Mouse (Mus musculus): ENCODE measurements around the gene Acox1. TPM values are rescaled to one million over a fixed set of nuclear protein-coding genes. Genes with fewer than 3 reads are reported as not detected.
A peak's percentile ranks its signal among the peaks of the same experiment; 100 is the strongest.

Gene Acox1
- total RNA-seq, 1 experiment from 2014 or later: 31.7 TPM

DNA sequence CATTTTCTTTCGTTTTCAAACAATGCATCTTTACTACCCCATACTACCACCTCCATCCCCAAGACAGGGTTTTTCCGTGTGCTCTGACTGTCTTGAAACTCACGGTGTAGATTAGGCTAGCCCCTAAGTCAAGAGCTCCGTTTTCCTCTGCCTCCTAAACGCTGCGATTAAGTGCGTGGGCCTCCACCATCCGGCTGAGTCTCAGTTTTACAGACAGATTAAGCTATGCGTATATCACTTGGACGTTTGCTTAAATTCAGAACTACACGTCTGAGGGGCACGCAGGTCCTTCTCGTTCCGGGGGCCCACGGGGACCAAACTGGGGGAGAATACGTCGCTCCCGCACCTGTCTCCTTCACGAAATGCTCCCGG lies 60.8 kb downstream of the Acox1 start:
- ATAC-seq (ENCODE audit: extremely low read depth, insufficient number of reproducible peaks, low FRiP score, poor library complexity, severe bottlenecking): no peak

DNA sequence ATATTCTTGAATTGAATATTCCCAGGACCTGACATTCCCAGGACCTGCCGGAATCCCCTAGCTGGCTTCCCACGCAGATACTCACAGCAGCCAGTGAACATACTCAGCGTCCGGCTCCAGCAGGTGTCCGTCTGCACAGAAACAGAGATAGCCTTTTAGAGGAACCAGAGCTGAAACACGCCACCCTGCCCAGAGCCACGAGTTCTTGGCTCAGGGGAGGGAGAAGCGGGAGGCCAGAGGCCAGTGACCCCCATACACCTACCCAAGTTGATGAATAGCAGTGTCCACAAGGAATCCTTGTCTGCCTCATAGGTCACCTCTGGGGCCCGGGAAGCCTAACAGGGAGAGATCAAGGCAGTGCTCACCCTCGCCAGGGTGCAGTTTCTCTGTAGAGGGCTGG lies 64.7 kb downstream of the Acox1 start:
- no peak for ATAC-seq (ENCODE audit: extremely low read depth, insufficient number of reproducible peaks, low FRiP score, poor library complexity, severe bottlenecking)

DNA sequence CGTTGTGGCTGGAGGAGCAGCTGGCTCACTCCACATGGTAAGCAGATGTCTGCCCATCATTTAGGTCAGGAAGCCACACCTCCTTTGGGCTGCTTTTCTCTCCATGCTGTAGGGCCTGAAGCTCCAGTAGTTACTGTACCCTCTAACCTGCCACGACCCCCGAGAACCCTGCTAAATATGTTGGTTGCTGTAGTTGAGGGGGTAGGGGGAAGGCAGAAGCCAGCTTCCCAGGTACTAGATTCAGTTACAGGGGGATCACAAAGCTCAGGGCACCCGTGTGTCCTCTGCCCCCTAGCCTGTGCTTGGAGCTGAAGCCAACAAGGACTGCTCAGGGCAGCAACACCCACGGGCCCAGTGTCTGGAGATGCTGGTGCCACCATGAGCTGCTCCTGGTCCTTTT lies 65.3 kb downstream of the Acox1 start:
- no peak for ATAC-seq (ENCODE audit: extremely low read depth, insufficient number of reproducible peaks, low FRiP score, poor library complexity, severe bottlenecking)

DNA sequence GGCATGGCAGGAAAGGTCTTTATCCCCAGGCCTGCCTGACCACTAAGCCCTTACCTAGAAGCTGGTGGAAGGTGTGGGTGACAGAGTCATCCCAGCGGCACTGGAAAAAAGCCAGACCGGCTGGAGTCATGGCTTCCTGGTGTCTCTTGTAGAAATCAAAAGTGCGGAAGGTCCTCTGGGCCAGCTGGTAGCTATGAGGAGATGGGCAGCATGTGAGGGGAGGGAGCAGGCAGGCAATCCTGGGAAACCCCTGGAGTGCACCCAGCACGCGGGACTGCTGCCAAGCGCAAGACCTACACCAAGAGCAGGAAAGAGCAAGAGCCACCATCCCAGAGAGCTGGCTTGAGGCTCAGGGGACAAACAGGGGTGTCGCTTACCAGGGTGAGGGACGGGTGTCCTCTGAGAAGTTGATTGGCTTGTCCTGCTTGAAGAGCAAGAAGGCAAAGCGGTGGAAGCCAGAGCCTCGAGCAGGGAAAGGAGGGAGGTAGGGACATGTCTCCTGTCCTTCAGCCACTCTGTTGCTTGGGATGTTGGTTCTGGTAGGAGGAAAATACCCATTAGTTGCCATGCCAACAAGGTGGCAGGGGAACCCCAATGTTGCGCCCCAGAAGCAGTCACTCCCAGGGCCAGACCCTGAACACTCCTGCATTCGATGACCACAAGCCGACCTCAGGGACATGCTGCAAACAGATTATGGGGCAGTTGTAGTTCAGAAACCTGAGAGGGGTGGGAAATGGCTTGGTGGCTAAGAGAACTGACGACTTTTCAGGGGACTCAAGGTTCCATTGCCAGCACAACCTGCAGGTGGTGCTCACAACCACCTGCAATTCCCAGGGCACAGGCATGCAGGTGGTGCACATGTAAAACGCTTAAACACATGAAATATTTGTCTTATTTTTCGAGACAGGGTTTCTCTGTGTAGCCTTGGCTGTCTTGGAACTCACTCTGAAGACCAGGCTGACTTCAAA lies 66.2 kb downstream of the Acox1 start:
- ATAC-seq (ENCODE audit: extremely low read depth, insufficient number of reproducible peaks, low FRiP score, poor library complexity, severe bottlenecking): no peak

DNA sequence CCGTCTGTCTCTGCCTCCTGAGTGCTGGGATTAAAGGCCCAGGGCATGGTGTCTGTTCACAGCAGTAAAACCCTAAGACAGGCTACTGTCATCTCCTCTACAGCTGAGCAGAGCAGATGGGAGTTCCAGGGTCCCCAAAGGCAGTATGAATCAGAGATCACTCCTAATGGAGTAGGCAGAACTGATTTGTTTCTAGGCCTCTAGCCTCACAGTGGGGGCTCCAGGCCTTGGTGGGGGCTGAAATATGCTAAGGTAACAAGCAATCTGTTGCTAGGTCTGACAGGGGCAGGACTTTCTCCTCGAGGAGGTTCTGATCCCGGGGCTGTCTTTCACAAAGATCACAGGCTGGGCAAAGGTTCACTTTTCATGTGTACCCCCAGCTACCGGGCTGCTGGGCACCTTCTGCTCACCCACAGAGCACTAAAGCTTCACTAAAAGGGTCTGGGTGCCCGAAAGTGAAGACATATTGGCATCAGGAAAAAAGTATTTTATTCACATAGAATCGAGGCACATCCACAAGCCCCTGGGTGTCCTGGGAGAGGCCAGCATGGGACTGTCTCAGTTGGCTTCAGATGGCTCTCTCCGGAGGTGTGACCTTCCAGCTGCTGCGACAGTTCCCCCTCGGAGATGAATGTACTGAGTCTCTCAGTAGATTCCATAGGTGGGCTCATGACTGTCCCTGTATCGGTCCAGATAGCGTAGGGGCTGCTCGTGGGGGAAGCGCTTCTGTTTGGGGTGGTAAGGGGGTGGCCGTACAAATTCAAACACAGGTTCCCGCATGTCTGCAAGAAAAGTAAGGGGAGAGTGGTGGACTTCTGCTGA lies 67.3 kb downstream of the Acox1 start:
- ATAC-seq (ENCODE audit: extremely low read depth, insufficient number of reproducible peaks, low FRiP score, poor library complexity, severe bottlenecking): no peak

DNA sequence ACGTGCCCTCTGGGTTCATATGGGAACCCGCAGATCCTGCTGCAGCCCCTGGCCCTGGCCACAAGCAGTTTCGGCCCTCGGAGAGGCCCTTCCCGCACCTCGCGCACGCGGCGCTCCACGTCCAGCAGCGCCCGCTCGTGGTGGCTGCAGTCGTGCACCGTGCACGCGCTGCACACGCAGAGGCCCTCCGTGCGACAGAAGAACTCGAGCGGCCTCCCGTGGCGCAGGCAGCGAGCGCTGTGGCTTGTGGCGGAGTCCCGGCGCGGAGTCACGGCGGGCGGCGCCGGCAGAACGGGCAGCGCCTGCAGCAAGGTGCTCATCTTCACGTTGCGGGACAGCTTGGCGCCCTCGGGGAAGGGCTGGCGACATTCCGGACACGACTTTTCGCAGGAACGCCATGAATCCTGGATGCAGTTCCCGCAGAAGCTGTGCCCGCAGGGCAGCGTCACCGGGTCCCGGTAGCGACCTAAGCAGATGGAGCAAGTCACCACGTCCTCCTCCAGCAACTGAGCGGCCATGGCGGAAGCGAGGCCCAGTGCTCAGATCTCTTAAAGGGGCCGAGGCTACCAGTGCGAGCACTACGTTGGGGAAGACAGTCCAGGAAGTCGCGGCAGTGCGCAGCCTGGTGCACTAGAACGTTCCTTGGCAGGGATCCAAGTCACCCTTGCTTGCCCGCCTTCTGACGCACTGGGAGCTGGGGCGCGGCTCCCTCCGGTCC lies 68.2 kb downstream of the Acox1 start, which contains the start of gene Trim65:
TSS of gene Trim65 (minus strand) at position 641 of the 718 bp plus-strand sequence.
- peak; percentile 72 for ATAC-seq (ENCODE audit: extremely low read depth, insufficient number of reproducible peaks, low FRiP score, poor library complexity, severe bottlenecking)

DNA sequence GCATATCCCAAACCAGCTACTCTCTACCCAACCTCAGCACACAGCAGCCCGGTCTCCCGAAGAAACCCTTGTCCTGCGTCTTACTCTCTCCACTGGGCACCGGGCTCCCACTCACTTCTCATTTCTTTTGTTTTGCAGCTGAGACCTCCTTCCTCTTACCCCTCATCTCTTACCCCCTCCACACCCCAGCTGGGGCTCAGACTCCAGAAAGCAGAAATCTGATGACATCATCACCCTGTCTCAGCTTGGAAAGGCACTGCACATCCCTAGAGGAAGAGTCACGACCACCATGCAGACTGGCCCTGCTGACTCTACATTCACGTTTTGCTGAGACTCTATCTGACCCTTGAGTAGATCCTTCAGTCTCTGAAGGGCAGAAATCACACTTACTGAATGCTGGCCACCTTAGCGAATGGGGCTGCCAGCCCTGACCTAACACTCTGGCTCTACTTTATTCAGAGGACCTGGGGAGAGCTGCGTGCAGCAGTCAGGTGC lies 68.8 kb downstream of the Acox1 start:
- ATAC-seq (ENCODE audit: extremely low read depth, insufficient number of reproducible peaks, low FRiP score, poor library complexity, severe bottlenecking): no peak

DNA sequence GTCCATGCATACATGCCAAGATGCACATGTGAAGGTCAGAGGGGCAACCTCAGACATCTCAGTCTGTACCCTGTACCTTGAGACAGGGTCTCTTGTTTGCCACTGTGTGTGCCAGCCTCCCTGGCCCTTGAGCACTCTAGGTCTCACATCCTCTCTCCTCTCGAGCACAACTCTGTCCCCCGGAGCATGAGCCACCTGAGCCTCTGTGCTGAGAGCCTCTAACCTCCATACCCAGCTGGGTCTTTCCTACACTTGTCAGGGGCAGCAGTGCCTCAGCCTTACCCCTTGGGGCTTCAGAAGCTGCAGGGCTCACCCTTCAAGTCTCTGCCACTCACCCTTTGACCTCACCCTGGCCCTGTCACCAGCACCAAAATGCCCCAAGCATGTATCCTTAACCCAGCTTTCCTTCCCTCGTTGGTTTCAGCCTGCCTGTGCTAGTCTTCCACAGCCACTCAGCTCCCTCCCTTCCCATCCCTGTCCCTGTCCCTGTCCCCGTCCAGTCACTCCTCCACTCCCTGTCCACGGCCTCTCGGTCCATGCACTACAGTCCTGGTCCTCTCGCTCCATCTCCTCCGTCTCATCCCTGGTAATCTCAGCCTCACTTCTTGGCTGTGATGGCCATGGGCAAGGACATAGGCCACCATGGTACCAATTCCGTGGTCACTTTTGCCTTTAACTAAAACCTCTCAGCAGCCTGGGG lies 69.6 kb downstream of the Acox1 start:
- ATAC-seq (ENCODE audit: extremely low read depth, insufficient number of reproducible peaks, low FRiP score, poor library complexity, severe bottlenecking): no peak

DNA sequence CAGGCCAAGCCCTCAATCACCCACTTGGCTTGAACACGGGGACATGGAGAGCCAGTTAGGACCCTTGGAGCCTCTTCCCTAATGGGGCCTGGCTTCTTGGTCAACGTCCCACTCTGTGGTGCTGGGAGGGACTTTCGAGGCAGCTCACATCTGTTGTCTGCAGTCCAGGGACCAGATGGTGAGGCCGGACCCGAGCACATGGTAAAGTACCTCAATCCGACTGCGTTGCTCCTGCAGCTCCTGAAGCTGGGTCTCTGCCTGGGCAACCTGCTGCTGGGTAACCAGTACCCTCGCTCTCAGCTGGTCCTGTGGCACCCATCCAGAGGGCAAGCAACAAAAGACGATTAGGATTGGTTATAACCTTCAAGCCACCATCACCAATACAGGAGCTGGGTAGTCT lies 70.9 kb downstream of the Acox1 start:
- ATAC-seq (ENCODE audit: extremely low read depth, insufficient number of reproducible peaks, low FRiP score, poor library complexity, severe bottlenecking): no peak

DNA sequence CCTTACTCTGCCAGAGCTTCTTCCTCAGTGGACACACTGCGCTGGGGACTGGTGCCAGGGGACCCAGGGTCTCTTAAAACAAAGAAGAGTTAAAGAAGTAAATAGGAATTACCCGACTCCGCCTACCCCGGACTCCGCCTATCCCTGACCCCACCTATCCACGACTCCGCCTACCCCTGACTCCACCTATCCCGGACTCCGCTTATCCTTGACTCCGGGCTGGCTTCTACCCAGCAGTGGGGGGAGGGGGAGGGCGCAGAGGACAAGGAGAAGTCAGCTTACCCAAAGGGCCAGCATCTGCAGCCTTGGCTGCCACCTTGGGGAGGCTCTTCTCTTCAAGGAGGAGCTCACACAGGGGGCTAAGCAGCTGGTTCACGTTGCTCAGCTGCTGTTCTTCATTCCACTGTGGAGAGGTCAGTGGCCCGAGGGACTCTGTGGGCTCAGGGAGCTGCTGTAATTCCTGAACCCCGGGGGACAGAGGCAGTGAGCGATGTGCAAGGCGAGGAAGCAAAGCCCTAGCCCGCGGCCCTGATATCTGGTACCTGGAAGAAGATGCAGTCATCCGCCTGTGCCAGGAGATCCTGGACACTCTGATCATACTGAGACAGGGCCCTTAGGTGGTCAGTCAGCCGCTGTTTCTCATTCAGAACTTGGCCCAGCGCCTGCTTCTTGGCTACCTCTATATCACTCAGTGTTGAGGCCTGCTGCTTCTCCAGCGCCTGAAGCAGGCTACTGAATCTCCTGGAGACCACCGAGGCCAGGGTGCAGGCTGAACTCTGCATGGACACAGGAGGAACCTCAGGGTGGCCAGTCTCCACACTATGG lies 71.5 kb downstream of the Acox1 start, which contains the start of gene Trim47:
TSS of gene Trim47 (minus strand) at position 55 of the 825 bp plus-strand sequence.
- ATAC-seq (ENCODE audit: extremely low read depth, insufficient number of reproducible peaks, low FRiP score, poor library complexity, severe bottlenecking): no peak

DNA sequence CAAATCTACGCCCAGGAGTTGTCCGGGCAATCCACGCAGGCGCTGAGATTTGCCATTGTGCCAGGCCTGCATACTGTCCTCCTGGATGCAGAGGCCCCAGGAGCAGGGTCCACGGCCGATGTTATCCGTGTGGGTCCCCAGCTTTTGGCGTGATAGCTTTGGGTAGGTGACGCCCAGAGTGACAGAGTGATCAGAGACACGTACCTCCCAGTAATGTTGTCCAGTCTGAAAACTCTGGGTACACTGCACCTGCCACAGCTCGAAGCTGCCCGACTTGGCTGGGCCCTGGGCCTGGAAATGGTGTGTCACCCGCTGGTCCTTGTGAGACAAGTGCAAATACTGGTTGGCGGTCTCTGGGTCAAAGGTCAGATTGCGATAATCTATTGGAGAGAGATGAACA lies 72.6 kb downstream of the Acox1 start:
- no peak for ATAC-seq (ENCODE audit: extremely low read depth, insufficient number of reproducible peaks, low FRiP score, poor library complexity, severe bottlenecking)

Other genes starting within 250 kb of the Acox1 start
- gene Itgb4, start 224.3 kb downstream of the Acox1 start, total RNA-seq (2017): 0.23 and 0.25 TPM in 2 replicates
- gene Galk1, start 186.3 kb downstream of the Acox1 start, total RNA-seq (2017): 3.6 and 7.9 TPM in 2 replicates
- 1,276 and 1,299 TPM in 2 replicates for gene H3f3b, start 171.1 kb downstream of the Acox1 start, total RNA-seq (2017)
- 22.5 and 24.2 TPM in 2 replicates for gene Unk, start 168.7 kb downstream of the Acox1 start, total RNA-seq (2017)
- gene Unc13d, start 121.1 kb downstream of the Acox1 start, total RNA-seq (2017): 47.0 and 49.2 TPM in 2 replicates
- 93.6 and 100 TPM in 2 replicates for gene Wbp2, start 112.0 kb downstream of the Acox1 start, total RNA-seq (2017)
- gene Trim47, start 71.8 kb downstream of the Acox1 start, total RNA-seq (2017): 0.23 and 1.5 TPM in 2 replicates
- 19.0 and 21.2 TPM in 2 replicates for gene Trim65, start 67.9 kb downstream of the Acox1 start, total RNA-seq (2017)
- 17.7 and 17.8 TPM in 2 replicates for gene Mrpl38, start 60.2 kb downstream of the Acox1 start, total RNA-seq (2017)
- gene Fbf1, start 30.9 kb downstream of the Acox1 start, total RNA-seq (2017): 16.9 and 31.4 TPM in 2 replicates
- 14.2 and 21.4 TPM in 2 replicates for gene Ten1, start 190 bp downstream of the Acox1 start, total RNA-seq (2017)
- 0.12 TPM in 2 replicates for gene Evpl, start 39.0 kb upstream of the Acox1 start, total RNA-seq (2017)
- gene Srp68, start 75.2 kb upstream of the Acox1 start, total RNA-seq (2017): 18.4 and 21.6 TPM in 2 replicates
- gene Galr2, start 81.9 kb upstream of the Acox1 start, total RNA-seq (2017): not detected in 2 replicates
- 30.4 and 46.9 TPM in 2 replicates for gene Exoc7, start 108.2 kb upstream of the Acox1 start, total RNA-seq (2017)
- gene Foxj1, start 136.4 kb upstream of the Acox1 start, total RNA-seq (2017): 0.25 TPM in 1 of 2 replicates, not detected in the other
- 16.0 and 17.0 TPM in 2 replicates for gene Rnf157, start 214.0 kb upstream of the Acox1 start, total RNA-seq (2017)
- gene Ubald2, start 235.0 kb upstream of the Acox1 start, total RNA-seq (2017): 82.2 and 89.0 TPM in 2 replicates

All from neutrophil, adult 5-6 weeks (primary cell).